Mouse (Mus musculus): ENCODE measurements around the gene Zkscan2. TPM values are rescaled to one million over a fixed set of nuclear protein-coding genes. Genes with fewer than 3 reads are reported as not detected.

Gene Zkscan2
- not detected in 2 replicates for polyA plus RNA-seq (2012; ENCODE audit: insufficient read depth, low replicate concordance)

- H3K27me3 ChIP-seq (replicated peaks): peaks cover 30% of the 10 kb centered on the region
- no peaks in the 10 kb centered on the region for H3K36me3 ChIP-seq (replicated peaks; ENCODE audit: low read length)
- H3K4me3 ChIP-seq (replicated peaks): peak within 1 kb of the TSS; percentile 87
- H3K4me1 ChIP-seq: peaks cover 10% of the 10 kb centered on the region
- TF ChIP-seq GATA1 (IDR thresholded peaks at IDR 0.05; ENCODE audit: borderline replicate concordance, low read length) (no peak), FLI1 (IDR thresholded peaks at IDR 0.05; ENCODE audit: low read length) (no peak)
- H3K9me3 ChIP-seq: no peaks in the 10 kb centered on the region
These were observed at the start of gene Zkscan2 for GRCm38 (mm10) chr7:123500239-123501219. Zkscan2 (minus strand) TSS chr7:123500449.

- H3K9me3 ChIP-seq: peaks cover 14% of the 10 kb centered on the region
- H3K36me3 ChIP-seq (replicated peaks; ENCODE audit: low read length): no peaks in the 10 kb centered on the region
- no peaks in the 10 kb centered on the region for H3K4me1 ChIP-seq
- no peak overlapping the region for H3K4me3 ChIP-seq (replicated peaks)
- H3K27me3 ChIP-seq (replicated peaks): peaks cover 7% of the 10 kb centered on the region
- no peak for TF ChIP-seq FLI1 (IDR thresholded peaks at IDR 0.05; ENCODE audit: low read length)
- no peak for TF ChIP-seq GATA1 (IDR thresholded peaks at IDR 0.05; ENCODE audit: borderline replicate concordance, low read length)
These were observed 28.9 kb upstream of the Zkscan2 start for GRCm38 (mm10) chr7:123529190-123529589.

- Histone ChIP-seq H3K27me3 (replicated peaks) (peaks cover 7% of the 10 kb centered on the region), H3K9me3 (peaks cover 6% of the 10 kb centered on the region), H3K4me3 (replicated peaks) (no peak overlapping the region), H3K36me3 (replicated peaks; ENCODE audit: low read length) (no peaks in the 10 kb centered on the region), H3K4me1 (no peaks in the 10 kb centered on the region)
- TF ChIP-seq GATA1 (IDR thresholded peaks at IDR 0.05; ENCODE audit: borderline replicate concordance, low read length) (no peak), FLI1 (IDR thresholded peaks at IDR 0.05; ENCODE audit: low read length) (no peak)
These were observed 25.5 kb upstream of the Zkscan2 start for GRCm38 (mm10) chr7:123525761-123526160.

- Histone ChIP-seq H3K27me3 (replicated peaks) (peaks cover 7% of the 10 kb centered on the region), H3K9me3 (peaks cover 4% of the 10 kb centered on the region; the same call in 1 of the 2 replicates), H3K4me1 (no peaks in the 10 kb centered on the region), H3K36me3 (replicated peaks; ENCODE audit: low read length) (no peaks in the 10 kb centered on the region), H3K4me3 (replicated peaks) (no peak overlapping the region)
- TF ChIP-seq GATA1 (IDR thresholded peaks at IDR 0.05; ENCODE audit: borderline replicate concordance, low read length) (no peak), FLI1 (IDR thresholded peaks at IDR 0.05; ENCODE audit: low read length) (no peak)
These were observed 24.1 kb upstream of the Zkscan2 start for GRCm38 (mm10) chr7:123524218-123524861.

GRCm38 (mm10) chr7:123507946-123508345 is 7.7 kb upstream of the Zkscan2 start:
- Histone ChIP-seq H3K27me3 (replicated peaks) (no peaks in the 10 kb centered on the region), H3K4me1 (no peaks in the 10 kb centered on the region), H3K4me3 (replicated peaks) (no peak overlapping the region), H3K9me3 (peaks cover 12% of the 10 kb centered on the region), H3K36me3 (replicated peaks; ENCODE audit: low read length) (no peaks in the 10 kb centered on the region)
- no peak for TF ChIP-seq FLI1 (IDR thresholded peaks at IDR 0.05; ENCODE audit: low read length)
- no peak for TF ChIP-seq GATA1 (IDR thresholded peaks at IDR 0.05; ENCODE audit: borderline replicate concordance, low read length)

- peaks cover 10% of the 10 kb centered on the region for H3K4me1 ChIP-seq
- no peak overlapping the region for H3K4me3 ChIP-seq (replicated peaks)
- H3K27me3 ChIP-seq (replicated peaks): peaks cover 27% of the 10 kb centered on the region
- no peaks in the 10 kb centered on the region for H3K36me3 ChIP-seq (replicated peaks; ENCODE audit: low read length)
- TF ChIP-seq FLI1 (IDR thresholded peaks at IDR 0.05; ENCODE audit: low read length) (no peak), GATA1 (IDR thresholded peaks at IDR 0.05; ENCODE audit: borderline replicate concordance, low read length) (no peak)
- H3K9me3 ChIP-seq: peaks cover 12% of the 10 kb centered on the region
These were observed 3.1 kb upstream of the Zkscan2 start for GRCm38 (mm10) chr7:123503358-123503757.

- Histone ChIP-seq H3K4me1 (peaks cover 10% of the 10 kb centered on the region), H3K36me3 (replicated peaks; ENCODE audit: low read length) (no peaks in the 10 kb centered on the region), H3K27me3 (replicated peaks) (peaks cover 30% of the 10 kb centered on the region), H3K9me3 (no peaks in the 10 kb centered on the region), H3K4me3 (replicated peaks) (peak overlapping the region; percentile 87)
- TF ChIP-seq FLI1 (IDR thresholded peaks at IDR 0.05; ENCODE audit: low read length): no peak
- TF ChIP-seq GATA1 (IDR thresholded peaks at IDR 0.05; ENCODE audit: borderline replicate concordance, low read length): no peak
These were observed 589 bp downstream of the Zkscan2 start for GRCm38 (mm10) chr7:123499481-123500238.

GRCm38 (mm10) chr7:123487703-123488102 is 12.5 kb downstream of the Zkscan2 start:
- Histone ChIP-seq H3K4me1 (no peaks in the 10 kb centered on the region), H3K9me3 (no peaks in the 10 kb centered on the region), H3K4me3 (replicated peaks) (no peak overlapping the region), H3K36me3 (replicated peaks; ENCODE audit: low read length) (no peaks in the 10 kb centered on the region), H3K27me3 (replicated peaks) (peaks cover 7% of the 10 kb centered on the region)
- no peak for TF ChIP-seq GATA1 (IDR thresholded peaks at IDR 0.05; ENCODE audit: borderline replicate concordance, low read length)
- TF ChIP-seq FLI1 (IDR thresholded peaks at IDR 0.05; ENCODE audit: low read length): no peak

GRCm38 (mm10) chr7:123467961-123468360 is 32.3 kb downstream of the Zkscan2 start:
- H3K27me3 ChIP-seq (replicated peaks): peaks cover 28% of the 10 kb centered on the region
- no peaks in the 10 kb centered on the region for H3K36me3 ChIP-seq (replicated peaks; ENCODE audit: low read length)
- peaks cover 16% of the 10 kb centered on the region for H3K9me3 ChIP-seq
- H3K4me1 ChIP-seq: peaks cover 4% of the 10 kb centered on the region; the same call in 1 of the 2 replicates
- H3K4me3 ChIP-seq (replicated peaks): no peak overlapping the region
- TF ChIP-seq FLI1 (IDR thresholded peaks at IDR 0.05; ENCODE audit: low read length) (no peak), GATA1 (IDR thresholded peaks at IDR 0.05; ENCODE audit: borderline replicate concordance, low read length) (no peak)

Data from megakaryocyte, embryonic 14.5 days (primary cell).